Mouse (Mus musculus) ZHBTc4 (cell line): ENCODE measurements at regions not wholly inside any gene's neighbourhood (a gene's known extent, or its start where the extent isn't known, plus 50 kb on each side); places are given as distances from the start of the nearest gene placed in this dataset.
A peak's percentile ranks its signal among the peaks of the same experiment; 100 is the strongest.

Experiments used
- DNase-seq: peaks from one replicate; pipeline ENCODE4 v3.0.0-alpha.2; 2011; ENCODE audit warnings: low read depth, low spot score

GRCm38 (mm10) chr4:74466081-74466480 is 223.8 kb downstream of the Kdm4c start:
- DNase-seq = no peak

- no peak for DNase-seq
These were observed 270.2 kb downstream of the Kdm4c start for GRCm38 (mm10) chr4:74512489-74512888.

- DNase-seq = peak; percentile 24
These were observed 311.6 kb downstream of the Kdm4c start for GRCm38 (mm10) chr4:74553888-74554287.

- peak; percentile 46 for DNase-seq
These were observed 321.3 kb downstream of the Kdm4c start for GRCm38 (mm10) chr4:74563565-74563964.

- DNase-seq = no peak
These were observed 344.1 kb downstream of the Kdm4c start for GRCm38 (mm10) chr4:74586400-74586799.

GRCm38 (mm10) chr4:74587125-74587524 is 344.8 kb downstream of the Kdm4c start:
- DNase-seq = peak; percentile 1

- DNase-seq = no peak
These were observed 346.5 kb downstream of the Kdm4c start for GRCm38 (mm10) chr4:74588761-74589160.

- no peak for DNase-seq
These were observed 370.7 kb downstream of the Kdm4c start for GRCm38 (mm10) chr4:74613032-74613431.
